Mouse (Mus musculus) lung, postnatal 0 days (tissue): ENCODE measurements around the gene Ergic1.

Source experiments
- CTCF ChIP-seq: IDR thresholded peaks from 2 replicates; pipeline ENCODE4 v1.5.1; 2016; ENCODE audit warnings: antibody characterized with exemption, mild to moderate bottlenecking
- EP300 ChIP-seq: IDR thresholded peaks from 2 replicates; pipeline ENCODE4 v1.6.1; 2016; ENCODE audit warnings: antibody characterized with exemption, mild to moderate bottlenecking, control low read depth

- peak; percentile 55 for TF ChIP-seq CTCF
- TF ChIP-seq EP300, result no peak
Observed at GRCm38 (mm10) chr17:26596856-26597481, 35.7 kb downstream of the Ergic1 start.
